Mouse (Mus musculus): ENCODE measurements around the gene Acsl3.

The Acsl3 gene

DNA sequence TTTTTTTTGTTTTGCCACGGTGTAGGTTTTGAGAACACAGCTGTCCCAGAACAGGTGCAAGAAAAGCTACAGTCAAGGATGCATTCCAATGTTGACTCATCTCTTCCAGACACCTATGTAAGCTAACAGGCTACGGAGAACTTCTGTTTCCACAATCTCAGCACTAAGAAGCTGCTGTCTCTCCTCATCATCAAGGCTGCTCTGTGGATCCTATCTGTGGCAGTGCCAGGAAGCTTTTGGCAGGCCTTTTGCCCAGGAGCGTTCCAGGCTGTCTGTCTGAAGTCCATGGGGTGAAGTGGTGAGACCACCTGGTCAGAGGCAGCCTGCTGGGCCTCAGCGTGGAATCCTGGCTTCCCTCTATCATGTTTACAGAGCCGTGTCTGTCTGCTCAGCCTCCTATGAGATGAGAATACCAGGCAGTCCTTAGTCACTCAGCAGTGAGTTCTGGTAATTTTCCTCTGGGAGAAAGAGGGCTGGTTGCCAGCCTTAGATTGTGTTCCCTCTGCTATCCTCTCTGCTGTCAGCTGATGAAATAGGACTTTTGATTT, 87.7 kb downstream of the Acsl3 start:
- peak; percentile 80 for DNase-seq
